Mouse (Mus musculus) forelimb bud, embryonic 11.5 days (tissue): Measurements from ENCODE around the gene Ankrd54.
"Not testable (repeated sequence)": the region's sequence is repeated elsewhere in the genome, so short reads cannot be mapped to it uniquely, and the experiment has no call there.

Experiments
- DNase-seq: peaks from one replicate; pipeline ENCODE4 v3.0.0-alpha.2; 2012; ENCODE audit warnings: low read depth, low spot score

The Ankrd54 gene

GRCm38 (mm10) chr15:79042721-79043491 is 19.8 kb downstream of the Ankrd54 start:
- DNase-seq, result no peak

GRCm38 (mm10) chr15:79041585-79041984 is 21.1 kb downstream of the Ankrd54 start, which contains the start of gene Galr3:
Gene Galr3, plus strand, starts transcription at chr15:79041885.
- DNase-seq, result no peak

DNA sequence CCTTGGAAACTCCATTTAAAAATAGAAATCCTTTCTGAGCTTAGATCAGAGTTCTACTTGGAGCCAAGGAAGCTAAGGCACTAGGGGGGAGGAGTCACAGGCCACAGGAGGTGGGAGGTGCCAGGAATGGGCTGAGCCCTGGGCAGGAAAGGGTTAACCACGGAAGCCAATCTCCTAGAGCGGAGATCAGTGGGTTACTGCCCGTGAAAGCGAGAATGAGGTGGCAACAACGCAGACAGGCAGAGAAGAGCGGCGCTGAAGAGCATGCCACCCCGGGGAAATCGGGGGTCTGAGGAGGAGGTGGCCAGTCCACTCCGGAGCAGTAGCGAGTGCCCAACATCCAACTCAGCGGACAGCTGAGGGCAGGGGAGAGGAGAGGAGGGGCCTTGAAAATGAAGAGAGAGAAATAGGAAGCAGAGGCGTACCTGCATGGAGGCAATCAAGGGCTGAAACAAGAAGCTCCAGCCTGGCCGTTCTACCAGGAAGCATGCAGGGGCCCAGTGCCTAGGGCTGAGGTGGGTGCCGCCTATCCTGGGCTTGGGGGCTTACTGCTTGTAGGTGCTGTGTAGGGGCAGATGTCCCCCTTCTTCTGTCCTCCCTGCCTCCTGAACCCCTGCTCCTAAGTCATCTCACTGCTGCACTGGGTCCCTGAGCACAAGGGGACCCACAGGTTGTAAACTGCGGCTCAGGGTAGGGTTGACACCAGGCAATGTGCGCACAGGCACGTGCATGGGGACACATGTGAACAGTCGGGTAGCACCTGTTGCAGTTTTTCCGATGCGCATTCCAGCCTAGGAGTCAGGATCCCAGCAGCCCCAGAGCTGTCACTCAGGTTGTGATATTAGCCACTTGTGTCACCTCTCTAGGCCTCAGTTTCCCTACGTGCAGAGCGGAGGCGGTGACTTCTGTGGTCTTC is 21.9 kb downstream of the Ankrd54 start:
- no peak for DNase-seq

GRCm38 (mm10) chr15:79038853-79039252 is 23.8 kb downstream of the Ankrd54 start:
- no peak for DNase-seq

DNA sequence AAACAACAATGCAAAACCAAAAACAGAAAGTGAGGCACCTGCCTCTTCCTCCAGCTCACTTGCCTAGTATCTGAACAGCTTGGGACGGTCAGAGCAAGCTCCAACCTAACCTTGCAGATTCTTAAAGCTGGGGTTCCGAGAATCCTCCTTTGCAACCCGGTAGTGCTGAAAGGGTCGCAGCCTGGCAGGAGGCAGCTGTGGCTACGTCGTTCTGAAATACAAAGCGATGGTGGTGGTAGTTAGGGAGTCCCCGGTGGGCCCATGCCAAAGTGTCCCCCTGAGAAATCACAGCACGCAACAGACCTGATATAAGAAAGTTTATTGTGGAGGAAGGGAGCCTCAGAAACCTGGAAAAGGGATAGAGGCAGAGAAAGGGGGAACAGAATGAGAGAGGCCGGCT is 24.4 kb downstream of the Ankrd54 start:
- DNase-seq, result no peak

- DNase-seq, result peak; percentile 78
Measured at GRCm38 (mm10) chr15:79037913-79038328, 24.8 kb downstream of the Ankrd54 start.

DNA sequence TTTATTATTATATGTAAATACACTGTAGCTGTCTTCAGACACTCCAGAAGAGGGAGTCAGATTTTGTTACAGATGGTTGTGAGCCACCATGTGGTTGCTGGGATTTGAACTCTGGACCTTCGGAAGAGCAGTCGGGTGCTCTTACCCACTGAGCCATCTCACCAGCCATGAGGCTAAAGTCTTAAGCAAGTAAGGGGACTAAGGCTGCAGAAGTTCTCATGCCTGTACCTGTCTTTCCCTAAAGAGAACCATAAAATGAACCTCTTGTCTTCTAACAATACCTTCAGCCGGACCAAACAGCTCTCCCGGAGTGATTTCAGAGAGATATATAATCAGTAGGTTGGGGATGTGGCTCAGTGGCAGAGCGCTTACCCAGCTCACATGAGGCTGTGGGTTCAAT is 30.8 kb downstream of the Ankrd54 start:
- not testable (repeated sequence) for DNase-seq

- DNase-seq, result peak; percentile 95
Measured at GRCm38 (mm10) chr15:79030551-79031435, 31.9 kb downstream of the Ankrd54 start.

DNA sequence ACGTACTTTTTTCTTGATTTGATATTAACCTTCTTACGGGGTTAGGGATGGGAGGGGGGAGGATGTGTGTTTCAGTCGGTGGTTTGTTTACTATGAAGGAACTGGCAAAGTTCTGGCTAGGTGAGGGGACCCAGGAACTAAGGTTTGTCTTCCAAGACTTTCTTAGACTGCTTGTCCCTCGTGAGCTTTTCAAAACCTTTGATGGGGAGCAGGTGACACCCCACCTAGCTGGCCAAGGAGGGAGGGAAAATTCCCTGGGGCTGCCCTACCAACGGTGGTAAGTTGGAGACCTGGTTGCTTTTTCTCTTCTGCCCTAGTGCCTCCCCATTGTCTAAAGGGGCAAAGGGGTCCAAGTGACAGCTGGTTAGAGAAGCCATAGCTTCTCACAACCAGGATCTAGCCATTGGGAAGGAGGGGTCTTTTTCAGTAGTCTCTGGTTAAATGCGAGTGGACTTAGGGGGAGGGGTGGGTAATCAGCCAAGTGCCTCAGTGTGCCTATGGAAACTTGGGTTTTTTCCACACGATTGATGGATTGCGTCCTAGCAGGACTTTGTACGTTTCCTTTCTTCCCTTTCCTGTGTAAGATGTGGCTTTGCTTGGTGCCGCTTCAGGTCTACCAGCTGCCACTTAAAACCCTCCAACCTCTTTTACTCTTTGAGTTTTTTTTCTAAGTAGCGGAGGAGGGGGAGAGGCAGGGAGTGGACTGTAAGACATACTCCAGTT is 33.0 kb downstream of the Ankrd54 start:
- no peak for DNase-seq

DNA sequence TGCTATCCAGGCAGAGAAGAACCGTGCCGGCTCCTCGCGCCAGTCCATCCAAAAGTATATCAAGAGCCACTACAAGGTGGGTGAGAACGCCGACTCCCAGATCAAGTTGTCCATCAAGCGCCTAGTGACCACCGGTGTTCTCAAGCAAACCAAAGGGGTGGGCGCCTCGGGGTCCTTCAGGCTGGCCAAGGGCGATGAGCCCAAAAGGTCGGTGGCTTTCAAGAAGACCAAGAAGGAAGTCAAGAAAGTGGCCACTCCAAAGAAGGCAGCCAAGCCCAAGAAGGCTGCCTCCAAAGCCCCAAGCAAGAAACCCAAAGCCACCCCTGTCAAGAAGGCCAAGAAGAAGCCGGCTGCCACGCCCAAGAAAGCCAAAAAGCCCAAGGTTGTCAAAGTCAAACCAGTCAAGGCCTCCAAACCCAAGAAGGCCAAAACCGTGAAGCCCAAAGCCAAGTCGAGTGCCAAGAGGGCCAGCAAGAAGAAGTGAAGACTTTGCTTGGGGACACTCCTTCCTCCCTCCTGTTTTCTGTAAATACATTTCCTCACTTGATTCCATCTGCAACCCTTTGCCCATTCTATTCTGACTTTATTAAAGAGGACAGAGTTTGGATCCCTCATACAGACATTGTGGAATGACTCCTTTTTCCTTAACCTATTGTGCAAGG is 33.7 kb downstream of the Ankrd54 start:
- DNase-seq, result no peak

GRCm38 (mm10) chr15:79028237-79028738 is 34.4 kb downstream of the Ankrd54 start, which contains the start of gene H1f0:
Gene H1f0, plus strand, starts transcription at chr15:79028450.
- peak; percentile 88 for DNase-seq

DNA sequence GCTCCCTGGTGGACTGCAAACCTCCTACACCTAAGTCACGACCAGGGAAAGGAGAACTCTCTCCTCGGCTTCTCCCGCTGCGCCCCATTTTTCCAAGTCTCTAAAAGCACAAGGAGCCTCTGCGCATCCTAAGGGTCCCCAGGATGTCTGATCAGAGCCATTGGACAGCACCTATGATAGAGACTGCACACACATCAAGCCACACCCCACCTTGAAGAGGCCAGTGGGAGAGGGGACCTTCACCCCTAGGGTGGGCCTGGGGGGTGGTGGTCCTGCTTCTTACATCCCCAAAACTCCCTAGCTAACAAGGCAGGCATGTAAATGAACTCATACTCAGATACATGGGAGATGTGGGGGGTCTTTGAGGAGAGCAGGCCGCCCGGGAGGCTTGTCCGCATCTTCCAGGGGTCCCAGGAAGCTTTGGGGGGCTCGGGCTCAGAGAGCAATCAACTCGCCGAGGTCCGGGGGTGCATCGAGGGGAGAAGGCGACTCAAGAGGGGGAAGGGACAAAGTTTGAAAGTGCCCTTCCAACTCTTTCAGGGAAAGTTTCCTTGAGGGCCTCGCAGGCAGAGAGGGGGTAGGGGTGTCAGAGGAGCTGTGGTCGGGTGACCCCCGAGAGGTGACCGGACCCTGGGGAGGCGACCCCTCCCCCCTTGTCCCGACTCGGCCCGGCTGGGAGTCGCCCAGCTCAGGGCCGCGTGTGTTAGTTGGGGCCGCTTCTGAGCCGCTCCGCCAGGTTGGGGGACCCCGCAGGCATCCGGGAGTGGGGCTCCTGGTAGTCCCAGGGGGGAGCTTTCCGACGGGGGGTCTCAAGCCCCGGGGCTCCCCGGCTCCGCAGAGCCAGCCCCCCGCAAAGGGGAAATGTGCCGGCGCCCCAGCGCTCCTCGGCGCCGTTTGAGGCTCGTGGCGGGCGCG is 35.1 kb downstream of the Ankrd54 start:
- no peak for DNase-seq

GRCm38 (mm10) chr15:79026511-79027290 is 36.0 kb downstream of the Ankrd54 start:
- no peak for DNase-seq

DNA sequence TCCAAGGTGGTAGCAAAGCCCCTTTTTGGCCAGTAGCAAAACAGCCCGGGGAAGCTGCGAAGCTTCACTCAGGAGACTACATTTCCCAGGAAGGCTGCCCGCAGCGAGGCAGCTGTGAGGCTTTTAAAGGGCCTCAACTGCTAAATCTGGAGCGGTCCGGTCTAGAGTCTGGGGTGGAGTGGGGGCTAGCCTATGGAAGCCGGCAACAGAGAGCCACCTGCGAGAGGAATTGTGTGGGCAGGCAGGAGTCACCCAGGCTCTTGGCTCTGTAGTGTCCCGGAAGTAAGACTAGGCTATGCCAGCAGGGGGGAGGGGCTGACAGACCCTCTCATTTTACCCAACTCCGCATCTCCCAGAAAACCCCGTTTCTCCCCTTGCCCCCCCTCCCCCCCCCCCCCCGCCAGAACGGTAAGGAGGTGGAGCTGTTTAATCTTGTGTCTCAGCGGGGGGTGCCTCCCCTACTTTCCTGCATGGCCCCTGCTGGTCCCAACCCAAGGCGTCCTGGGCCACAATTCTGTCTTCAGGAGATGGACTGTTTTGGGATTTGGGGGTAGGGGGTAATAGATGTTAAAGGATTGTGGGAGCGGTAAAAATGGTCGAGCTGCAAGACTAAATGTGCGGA is 36.9 kb downstream of the Ankrd54 start:
- DNase-seq, result no peak

DNA sequence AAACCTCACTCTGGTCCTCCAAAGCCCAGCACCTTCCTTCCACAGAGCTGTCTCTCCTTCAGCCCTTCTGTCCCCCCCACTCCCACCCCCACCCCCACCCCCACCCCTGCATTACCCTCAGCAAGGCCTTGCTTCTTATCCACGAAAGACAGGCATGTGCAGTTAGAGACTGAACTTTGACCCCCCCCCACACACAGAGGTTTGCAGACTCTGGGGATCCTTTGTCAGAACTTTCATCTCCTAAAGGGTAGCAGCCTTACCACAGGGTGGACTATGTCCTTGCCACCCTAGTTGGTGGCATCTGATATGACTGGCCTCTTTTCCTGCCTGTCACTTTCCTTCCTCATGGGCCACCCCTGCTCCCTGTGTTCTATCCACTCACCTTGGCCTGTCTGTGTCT is 39.3 kb downstream of the Ankrd54 start:
- no peak for DNase-seq

DNA sequence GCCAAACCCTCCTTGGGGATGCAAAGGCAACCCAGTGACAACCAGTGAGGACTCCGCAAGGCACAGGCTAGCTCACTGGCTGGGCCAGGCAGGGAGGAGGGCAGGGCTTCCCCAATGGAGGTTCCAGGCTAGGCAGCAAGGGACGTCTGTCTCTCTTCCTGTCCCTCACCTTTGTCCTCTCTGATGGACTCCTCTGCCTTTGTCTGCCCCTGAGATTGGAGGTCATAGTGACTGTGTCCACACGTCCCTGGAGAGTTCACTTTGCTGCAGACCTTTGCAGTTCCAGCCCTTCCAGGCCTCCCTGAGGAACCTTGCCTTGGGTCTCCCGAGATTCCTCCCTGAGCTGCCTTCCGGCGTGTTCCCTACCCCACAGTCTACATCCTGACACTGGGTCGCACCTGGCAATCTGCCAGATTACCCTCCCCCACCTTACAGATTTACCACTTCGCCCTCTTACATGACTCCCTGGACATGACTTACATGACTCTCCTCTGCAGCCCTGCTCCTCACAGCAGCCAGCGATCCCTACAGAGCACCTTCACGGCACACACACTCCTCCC is 39.9 kb downstream of the Ankrd54 start:
- DNase-seq, result no peak

DNA sequence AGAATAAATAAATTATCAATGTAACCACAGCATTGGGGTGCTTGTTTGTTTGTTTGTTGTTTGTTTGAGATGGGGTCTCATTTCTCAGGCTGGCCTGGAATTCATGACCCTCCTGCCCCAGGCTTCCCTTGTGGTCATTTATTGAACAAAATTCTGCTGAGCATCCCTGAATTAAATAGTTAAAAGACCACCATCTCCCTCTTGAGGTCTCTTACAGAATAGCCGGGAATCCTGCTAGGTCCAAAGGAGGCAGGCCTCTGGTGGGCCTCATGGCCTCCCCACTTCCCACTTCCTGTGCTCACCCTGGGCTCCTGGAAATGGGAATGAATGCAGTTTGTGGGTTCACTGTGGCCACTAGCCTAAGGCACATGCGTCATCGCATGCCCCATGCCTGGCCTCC is 43.8 kb downstream of the Ankrd54 start:
- DNase-seq, result no peak
